In genomic region chr16:5817166-5817565, GRCm38 (mm10) we compare ENCODE assay signal across 21 mouse cellular contexts.
A peak's percentile ranks its signal among the peaks of the same experiment; 100 is the strongest.
DNase-seq lines count a peak whose midpoint lies in the region; ATAC-seq lines count a peak whose summit lies in the region.
"Had no signal": no experiment of that assay in that cellular context is flagged by ENCODE, and none has a peak within 500 bp of the region (broad histone marks: within the 10 kb centered on the region; RNA-seq: fewer than 3 reads in every experiment).

No protein-coding gene starts in this region.

- 41% methylated on average over 3 of the region's 3 CpGs for WGBS in embryonic facial prominence, embryonic 11.5 days
- WGBS in embryonic facial prominence, embryonic 10.5 days = 35% methylated on average over 3 of the region's 3 CpGs
- WGBS in midbrain, embryonic 16.5 days = 22% methylated on average over 3 of the region's 3 CpGs
- WGBS in midbrain, embryonic 15.5 days = 17% methylated on average over 3 of the region's 3 CpGs
- 25% methylated on average over 3 of the region's 3 CpGs for WGBS in hindbrain, embryonic 13.5 days

- H3K4me2 ChIP-seq in embryonic facial prominence, embryonic 11.5 days (ENCODE audit: low read depth, low read length) = no peak overlapping the region
- H3K4me2 ChIP-seq in midbrain, embryonic 16.5 days (ENCODE audit: low read length) = no peak overlapping the region
- no peak overlapping the region for H3K4me2 ChIP-seq in midbrain, embryonic 15.5 days
- H3K4me2 ChIP-seq in hindbrain, embryonic 13.5 days = no peak overlapping the region
- H3K4me2 ChIP-seq: embryonic facial prominence, embryonic 13.5 days; forebrain, embryonic 12.5 days; heart, embryonic 13.5 days; hindbrain, embryonic 12.5 days had no signal

- DNase-seq in embryonic facial prominence, embryonic 11.5 days (ENCODE audit: low spot score) = peak; percentile 20
- DNase-seq in embryonic facial prominence, embryonic 10.5 days (ENCODE audit: low spot score) = no peak
- peak; percentile 25 for DNase-seq in R1 (ENCODE audit: low read depth, low spot score)
- DNase-seq in thymus, postnatal 14 days = no peak
- DNase-seq: adrenal gland, postnatal 14 days; cerebellum, adult 18-20 months; cerebellum, adult 9-11 months; cerebellum, postnatal 36 days; gastrocnemius, adult 2 months; gastrocnemius, postnatal 25 days; heart, postnatal 4 days had no signal

- H3K4me3 ChIP-seq in embryonic facial prominence, embryonic 11.5 days (ENCODE audit: low read depth, low read length) = no peak overlapping the region
- H3K4me3 ChIP-seq in embryonic facial prominence, embryonic 10.5 days = no peak overlapping the region
- no peak overlapping the region for H3K4me3 ChIP-seq in midbrain, embryonic 16.5 days (ENCODE audit: low read depth, low read length)
- no peak overlapping the region for H3K4me3 ChIP-seq in midbrain, embryonic 15.5 days
- no peak overlapping the region for H3K4me3 ChIP-seq in hindbrain, embryonic 13.5 days
- H3K4me3 ChIP-seq: embryonic facial prominence, embryonic 13.5 days; forebrain, embryonic 12.5 days; gastrocnemius, adult 2 months; heart, embryonic 13.5 days; hindbrain, embryonic 12.5 days had no signal

- H3K27ac ChIP-seq in embryonic facial prominence, embryonic 11.5 days (replicated peaks; ENCODE audit: low read depth, low read length) = no peak overlapping the region
- H3K27ac ChIP-seq in embryonic facial prominence, embryonic 10.5 days (replicated peaks) = no peak overlapping the region
- H3K27ac ChIP-seq in midbrain, embryonic 16.5 days (ENCODE audit: low read length) = peak overlapping the region; percentile 15; the same call in 1 of the 2 replicates
- H3K27ac ChIP-seq in midbrain, embryonic 15.5 days = no peak overlapping the region
- H3K27ac ChIP-seq in hindbrain, embryonic 13.5 days = no peak overlapping the region
- H3K27ac ChIP-seq: embryonic facial prominence, embryonic 13.5 days; forebrain, embryonic 12.5 days; gastrocnemius, adult 2 months; heart, embryonic 13.5 days; hindbrain, embryonic 12.5 days; hindbrain, postnatal 0 days had no signal

- no peaks in the 10 kb centered on the region for H3K36me3 ChIP-seq in embryonic facial prominence, embryonic 11.5 days (replicated peaks; ENCODE audit: control insufficient read depth, insufficient read depth, low read depth, low read length)
- no peaks in the 10 kb centered on the region for H3K36me3 ChIP-seq in embryonic facial prominence, embryonic 10.5 days (replicated peaks)
- H3K36me3 ChIP-seq in midbrain, embryonic 16.5 days (ENCODE audit: control insufficient read depth, insufficient read depth, low read length) = no peaks in the 10 kb centered on the region
- no peaks in the 10 kb centered on the region for H3K36me3 ChIP-seq in midbrain, embryonic 15.5 days (replicated peaks)
- H3K36me3 ChIP-seq in hindbrain, embryonic 13.5 days = no peaks in the 10 kb centered on the region
- H3K36me3 ChIP-seq: embryonic facial prominence, embryonic 13.5 days; forebrain, embryonic 12.5 days; G1E; heart, embryonic 13.5 days; hindbrain, embryonic 12.5 days had no signal

- H3K27me3 ChIP-seq in embryonic facial prominence, embryonic 11.5 days (ENCODE audit: control insufficient read depth, insufficient read depth, low read length) = no peaks in the 10 kb centered on the region
- no peaks in the 10 kb centered on the region for H3K27me3 ChIP-seq in embryonic facial prominence, embryonic 10.5 days (replicated peaks; ENCODE audit: low read depth, poor library complexity, severe bottlenecking)
- no peaks in the 10 kb centered on the region for H3K27me3 ChIP-seq in midbrain, embryonic 16.5 days (ENCODE audit: control insufficient read depth, insufficient read depth, low read depth, low read length)
- no peaks in the 10 kb centered on the region for H3K27me3 ChIP-seq in midbrain, embryonic 15.5 days (replicated peaks)
- no peaks in the 10 kb centered on the region for H3K27me3 ChIP-seq in hindbrain, embryonic 13.5 days
- H3K27me3 ChIP-seq: embryonic facial prominence, embryonic 13.5 days; forebrain, embryonic 12.5 days; heart, embryonic 13.5 days; hindbrain, embryonic 12.5 days had no signal

- H3K9me3 ChIP-seq in embryonic facial prominence, embryonic 11.5 days (replicated peaks; ENCODE audit: control insufficient read depth, low read length) = no peaks in the 10 kb centered on the region
- H3K9me3 ChIP-seq in embryonic facial prominence, embryonic 10.5 days = no peaks in the 10 kb centered on the region
- H3K9me3 ChIP-seq in midbrain, embryonic 16.5 days (replicated peaks; ENCODE audit: control insufficient read depth, low read length, poor library complexity, severe bottlenecking) = no peaks in the 10 kb centered on the region
- H3K9me3 ChIP-seq in midbrain, embryonic 15.5 days = no peaks in the 10 kb centered on the region
- H3K9me3 ChIP-seq in hindbrain, embryonic 13.5 days = no peaks in the 10 kb centered on the region
- H3K9me3 ChIP-seq: embryonic facial prominence, embryonic 13.5 days; forebrain, embryonic 12.5 days; heart, embryonic 13.5 days; hindbrain, embryonic 12.5 days had no signal

- no peaks in the 10 kb centered on the region for H3K4me1 ChIP-seq in embryonic facial prominence, embryonic 11.5 days (ENCODE audit: control insufficient read depth, insufficient read depth, low read length)
- H3K4me1 ChIP-seq in embryonic facial prominence, embryonic 10.5 days = no peaks in the 10 kb centered on the region
- 0 out of 2 replicates have a peak, but pooled peaks cover under 1% of the 10 kb centered on the region for H3K4me1 ChIP-seq in midbrain, embryonic 16.5 days (ENCODE audit: control insufficient read depth, insufficient read depth, low read length)
- H3K4me1 ChIP-seq in midbrain, embryonic 15.5 days = peaks cover under 1% of the 10 kb centered on the region; the same call in 1 of the 2 replicates
- H3K4me1 ChIP-seq in hindbrain, embryonic 13.5 days (replicated peaks) = no peaks in the 10 kb centered on the region
- H3K4me1 ChIP-seq: embryonic facial prominence, embryonic 13.5 days; heart, embryonic 13.5 days; hindbrain, embryonic 12.5 days had no signal

- H3K9ac ChIP-seq in embryonic facial prominence, embryonic 11.5 days (replicated peaks; ENCODE audit: low read length) = no peak overlapping the region
- no peak overlapping the region for H3K9ac ChIP-seq in midbrain, embryonic 16.5 days (ENCODE audit: low read depth, low read length)
- H3K9ac ChIP-seq in midbrain, embryonic 15.5 days = no peak overlapping the region
- H3K9ac ChIP-seq in hindbrain, embryonic 13.5 days = no peak overlapping the region
- H3K9ac ChIP-seq: embryonic facial prominence, embryonic 13.5 days; forebrain, embryonic 12.5 days; heart, embryonic 13.5 days; hindbrain, embryonic 12.5 days had no signal

- no peak for ATAC-seq in embryonic facial prominence, embryonic 11.5 days (replicated peaks; ENCODE audit: insufficient number of reproducible peaks, low FRiP score, low TSS enrichment, low read depth)
- no peak for ATAC-seq in midbrain, embryonic 16.5 days
- ATAC-seq in midbrain, embryonic 15.5 days (replicated peaks) = no peak
- no peak for ATAC-seq in hindbrain, embryonic 13.5 days (ENCODE audit: low FRiP score)
- ATAC-seq: activated CD4-positive, CD25-positive, alpha-beta regulatory T cell, adult 4 months; hindbrain, postnatal 0 days had no signal

Comparison
In these comparisons a context has a peak if more than half of its experiments do, and no peak if none do; other contexts are left out.
1. DNase-seq: peak in embryonic facial prominence, embryonic 11.5 days (single experiment) and R1 (single experiment); none in embryonic facial prominence, embryonic 10.5 days (single experiment) and thymus, postnatal 14 days (single experiment).